ENCODE assay signal across 22 mouse cellular contexts in genomic region chr2:154507076-154507475, GRCm38 (mm10). TPM values are rescaled to one million over a fixed set of nuclear protein-coding genes. Genes with fewer than 3 reads are reported as not detected.
DNase-seq lines count a peak whose midpoint lies in the region; ATAC-seq and TF ChIP-seq lines count a peak whose summit lies in the region.
"Had no signal": no experiment of that assay in that cellular context is flagged by ENCODE, and none has a peak within 500 bp of the region (broad histone marks: within the 10 kb centered on the region; RNA-seq: fewer than 3 reads in every experiment).

No protein-coding gene starts in this region.

- H3K4me2 ChIP-seq in forebrain, embryonic 14.5 days (ENCODE audit: low read length), result no peak overlapping the region
- no peak overlapping the region for H3K4me2 ChIP-seq in forebrain, postnatal 0 days (ENCODE audit: low read depth)
- H3K4me2 ChIP-seq: embryonic facial prominence, embryonic 15.5 days; heart, embryonic 15.5 days; hindbrain, embryonic 15.5 days had no signal

- H3K9me3 ChIP-seq in forebrain, embryonic 14.5 days (replicated peaks; ENCODE audit: control insufficient read depth, low read length), result no peaks in the 10 kb centered on the region
- no peaks in the 10 kb centered on the region for H3K9me3 ChIP-seq in forebrain, postnatal 0 days (ENCODE audit: low read length)
- H3K9me3 ChIP-seq: embryonic facial prominence, embryonic 15.5 days; heart, embryonic 10.5 days; heart, embryonic 15.5 days; hindbrain, embryonic 10.5 days; hindbrain, embryonic 15.5 days had no signal

- peak; percentile 67; the same call in 1 of the 2 replicates for ATAC-seq in forebrain, embryonic 14.5 days
- ATAC-seq in forebrain, postnatal 0 days, result no peak
- ATAC-seq: inflammation-experienced regulatory T-cells, adult 6 months had no signal

- no peak overlapping the region for H3K9ac ChIP-seq in forebrain, embryonic 14.5 days (ENCODE audit: low read length)
- no peak overlapping the region for H3K9ac ChIP-seq in forebrain, postnatal 0 days
- H3K9ac ChIP-seq: embryonic facial prominence, embryonic 15.5 days; heart, embryonic 15.5 days; hindbrain, embryonic 15.5 days had no signal

- 13% methylated on average over 2 of the region's 2 CpGs for WGBS in forebrain, embryonic 14.5 days
- 18% methylated on average over 2 of the region's 2 CpGs for WGBS in forebrain, postnatal 0 days

- H3K4me1 ChIP-seq in forebrain, embryonic 14.5 days (ENCODE audit: control insufficient read depth, insufficient read depth, low read length), result peaks cover 14% of the 10 kb centered on the region
- H3K4me1 ChIP-seq in forebrain, postnatal 0 days (ENCODE audit: insufficient read depth), result no peaks in the 10 kb centered on the region
- H3K4me1 ChIP-seq: embryonic facial prominence, embryonic 15.5 days; hindbrain, embryonic 10.5 days had no signal

- H3K27me3 ChIP-seq in forebrain, embryonic 14.5 days (replicated peaks; ENCODE audit: control insufficient read depth, insufficient read depth, low read length), result no peaks in the 10 kb centered on the region
- no peaks in the 10 kb centered on the region for H3K27me3 ChIP-seq in forebrain, postnatal 0 days (ENCODE audit: insufficient read depth, low read length)
- H3K27me3 ChIP-seq: CH12.LX; embryonic facial prominence, embryonic 15.5 days; heart, embryonic 15.5 days; hindbrain, embryonic 15.5 days had no signal

- H3K36me3 ChIP-seq in forebrain, embryonic 14.5 days (ENCODE audit: control insufficient read depth, insufficient read depth, low read length), result peaks cover 65% of the 10 kb centered on the region
- peaks cover 17% of the 10 kb centered on the region for H3K36me3 ChIP-seq in forebrain, postnatal 0 days (ENCODE audit: insufficient read depth)

- no peak for TF ChIP-seq CTCF in forebrain, postnatal 0 days (IDR thresholded peaks at IDR 0.05; ENCODE audit: low read depth)
- TF ChIP-seq CTCF in layer of hippocampus, adult 2 months (conservative IDR thresholded peaks at IDR 0.05), result no peak

- H3K27ac ChIP-seq in forebrain, embryonic 14.5 days (ENCODE audit: low read depth, low read length), result peak overlapping the region; percentile 58; the same call in 1 of the 2 replicates
- no peak overlapping the region; the same call in 1 of the 2 replicates for H3K27ac ChIP-seq in forebrain, postnatal 0 days (ENCODE audit: low read depth, low read length)
- H3K27ac ChIP-seq in layer of hippocampus, adult 2 months, result peak overlapping the region; percentile 68
- H3K27ac ChIP-seq: embryonic facial prominence, embryonic 15.5 days; heart, embryonic 10.5 days; heart, embryonic 15.5 days; hindbrain, embryonic 10.5 days; hindbrain, embryonic 15.5 days had no signal

- H3K4me3 ChIP-seq in forebrain, embryonic 14.5 days (ENCODE audit: low read depth, low read length), result no peak overlapping the region
- no peak overlapping the region for H3K4me3 ChIP-seq in forebrain, postnatal 0 days (ENCODE audit: low read depth, low read length)
- no peak overlapping the region for H3K4me3 ChIP-seq in layer of hippocampus, adult 2 months
- H3K4me3 ChIP-seq: embryonic facial prominence, embryonic 15.5 days; erythroblast, embryonic 14.5 days; heart, embryonic 10.5 days; heart, embryonic 15.5 days; hindbrain, embryonic 10.5 days; hindbrain, embryonic 15.5 days had no signal

- peak; percentile 66 for DNase-seq in forebrain, embryonic 14.5 days (ENCODE audit: low spot score)
- no peak for DNase-seq in forebrain, postnatal 0 days
- no peak for DNase-seq in layer of hippocampus, adult 2 months (ENCODE audit: low spot score in 2 of 2)
- DNase-seq in layer of hippocampus, adult 9-10 months (ENCODE audit: low spot score), result no peak
- DNase-seq in retina, postnatal 1 day, result peak; percentile 52
- DNase-seq in retina, embryonic 14.5 days (ENCODE audit: low spot score), result no peak
- DNase-seq in embryo, embryonic 9.5 days (ENCODE audit: extremely low spot score), result no peak
- DNase-seq: gastrocnemius, postnatal 10 days had no signal

RNA-seq across cellular contexts. Expression of gene 1700003F12Rik, which starts 39.8 kb away (rescaled TPM):
- polyA plus RNA-seq in forebrain, embryonic 14.5 days (2014; fragmentation: Nextera tagmentation; extraction: Ambion mirVana), result 1.2 TPM in 2 replicates
- 1.7 and 6.4 TPM in 2 replicates for total RNA-seq in forebrain, postnatal 0 days (2014; rRNA removed)
- polyA plus RNA-seq in forebrain, postnatal 0 days (2015; fragmentation: Nextera tagmentation; extraction: Ambion mirVana), result 2.8 and 3.2 TPM in 2 replicates
- 1 to 10 TPM in 1 of 2 experiments, not detected in 1; 1.4 TPM for total RNA-seq in layer of hippocampus, adult 2 months (2021)
- total RNA-seq: adrenal gland, adult 2 months; adrenal gland, postnatal 25 days; heart, adult 18-20 months; heart, postnatal 25 days had no signal
- polyA plus RNA-seq: erythroblast, embryonic 14.5 days; inflammation-experienced regulatory T-cells, adult 6 months had no signal

RNA-seq across cellular contexts. Expression of gene Actl10, which starts 44.5 kb away (rescaled TPM):
- 0.15 and 0.19 TPM in 2 replicates for polyA plus RNA-seq in forebrain, embryonic 14.5 days (2014; fragmentation: Nextera tagmentation; extraction: Ambion mirVana)
- total RNA-seq in forebrain, postnatal 0 days (2014; rRNA removed), result 0.15 and 0.48 TPM in 2 replicates
- 0.13 TPM in 1 of 2 replicates, not detected in the other for polyA plus RNA-seq in forebrain, postnatal 0 days (2015; fragmentation: Nextera tagmentation; extraction: Ambion mirVana)
- not detected for total RNA-seq in layer of hippocampus, adult 2 months (2021)
- total RNA-seq: adrenal gland, adult 2 months; gastrocnemius, postnatal 10 days; heart, adult 18-20 months; heart, postnatal 25 days had no signal
- polyA plus RNA-seq: adrenal gland, adult 2 months; embryonic facial prominence, embryonic 11.5 days; inflammation-experienced regulatory T-cells, adult 6 months; intestine, postnatal 0 days had no signal

RNA-seq across cellular contexts. Expression of gene Necab3, which starts 51.6 kb away (rescaled TPM):
- polyA plus RNA-seq in forebrain, embryonic 14.5 days (2014; fragmentation: Nextera tagmentation; extraction: Ambion mirVana), result 19.8 and 23.6 TPM in 2 replicates
- total RNA-seq in forebrain, postnatal 0 days (2014; rRNA removed), result 14.5 and 16.3 TPM in 2 replicates
- polyA plus RNA-seq in forebrain, postnatal 0 days (2015; fragmentation: Nextera tagmentation; extraction: Ambion mirVana), result 14.7 and 17.2 TPM in 2 replicates
- 10 to 100 TPM; 30.0 to 34.9 TPM for total RNA-seq in layer of hippocampus, adult 2 months (2021)

Comparison
In these comparisons a context has a peak if more than half of its experiments do, and no peak if none do; other contexts are left out.
1. DNase-seq: peak in forebrain, embryonic 14.5 days (single experiment) and retina, postnatal 1 day (single experiment); none in forebrain, postnatal 0 days (single experiment), layer of hippocampus, adult 2 months (0 of 2), layer of hippocampus, adult 9-10 months (single experiment), retina, embryonic 14.5 days (single experiment) and embryo, embryonic 9.5 days (single experiment).